Comparison of ENCODE assay signal across 22 mouse cellular contexts in the genomic region with DNA sequence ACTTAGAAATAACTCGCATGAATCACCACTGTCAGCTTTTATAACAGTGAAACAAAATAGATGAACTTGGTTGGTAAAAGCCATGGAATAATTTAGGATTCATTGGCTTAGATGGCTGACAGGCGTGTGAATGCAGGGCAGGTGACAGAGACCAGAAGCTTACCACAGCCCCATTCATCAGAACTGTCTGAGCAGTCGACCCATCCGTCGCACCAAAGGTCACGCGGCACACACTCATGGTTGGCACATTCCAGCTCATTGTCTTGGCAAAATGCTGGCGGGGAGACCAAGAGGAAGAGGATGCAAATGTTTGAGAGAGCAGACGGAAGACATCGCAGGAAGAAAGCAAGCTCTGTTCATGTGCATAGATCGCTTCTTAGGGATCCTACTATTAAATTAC.
A peak's percentile ranks its signal among the peaks of the same experiment; 100 is the strongest.
DNase-seq lines count a peak whose midpoint lies in the region; ATAC-seq and TF ChIP-seq lines count a peak whose summit lies in the region.
"Had no signal": no experiment of that assay in that cellular context is flagged by ENCODE, and none has a peak within 500 bp of the region (broad histone marks: within the 10 kb centered on the region; RNA-seq: fewer than 3 reads in every experiment).

No protein-coding gene starts in this region.

- WGBS in midbrain, embryonic 12.5 days, result 63% methylated on average over 11 of the region's 11 CpGs
- 42% methylated on average over 11 of the region's 11 CpGs for WGBS in midbrain, postnatal 0 days
- WGBS in embryonic facial prominence, embryonic 14.5 days, result 61% methylated on average over 11 of the region's 11 CpGs

- TF ChIP-seq CTCF in midbrain, postnatal 0 days (IDR thresholded peaks at IDR 0.05), result no peak

- peak; percentile 5 for DNase-seq in kidney, postnatal 14 days
- DNase-seq in kidney, postnatal 25 days, result no peak
- no peak for DNase-seq in midbrain, postnatal 0 days (ENCODE audit: low spot score)
- DNase-seq in embryo, embryonic 10.5 days (ENCODE audit: low spot score), result peak; percentile 29
- no peak for DNase-seq in embryonic facial prominence, embryonic 14.5 days (ENCODE audit: low spot score)
- DNase-seq in right cerebral cortex, adult 18-20 months, result no peak
- DNase-seq: adrenal gland, postnatal 10 days; cerebellum, adult 2 months; gastrocnemius, postnatal 36 days; heart, postnatal 36 days; liver; right cerebral cortex, postnatal 14 days; thymus, adult 2 months; thymus, postnatal 4 days had no signal

- no peaks in the 10 kb centered on the region for H3K9me3 ChIP-seq in midbrain, embryonic 12.5 days
- no peaks in the 10 kb centered on the region for H3K9me3 ChIP-seq in midbrain, postnatal 0 days (ENCODE audit: low read length)
- H3K9me3 ChIP-seq in embryonic facial prominence, embryonic 14.5 days (ENCODE audit: control insufficient read depth, low read length), result no peaks in the 10 kb centered on the region
- H3K9me3 ChIP-seq: heart, embryonic 15.5 days; limb, embryonic 10.5 days; liver, embryonic 15.5 days had no signal

- no peak overlapping the region for H3K9ac ChIP-seq in midbrain, embryonic 12.5 days (replicated peaks)
- no peak overlapping the region for H3K9ac ChIP-seq in midbrain, postnatal 0 days (replicated peaks; ENCODE audit: low read length, poor library complexity, severe bottlenecking)
- no peak overlapping the region for H3K9ac ChIP-seq in embryonic facial prominence, embryonic 14.5 days (ENCODE audit: low read depth, low read length)
- H3K9ac ChIP-seq: heart, embryonic 15.5 days; liver, embryonic 15.5 days had no signal

- H3K4me3 ChIP-seq in midbrain, embryonic 12.5 days, result no peak overlapping the region
- no peak overlapping the region for H3K4me3 ChIP-seq in midbrain, postnatal 0 days (ENCODE audit: low read depth, low read length)
- no peak overlapping the region for H3K4me3 ChIP-seq in embryonic facial prominence, embryonic 14.5 days (ENCODE audit: low read depth, low read length)
- H3K4me3 ChIP-seq: heart, embryonic 15.5 days; limb, embryonic 10.5 days; liver, embryonic 15.5 days; myocyte had no signal

- no peak overlapping the region for H3K27ac ChIP-seq in midbrain, embryonic 12.5 days (replicated peaks)
- no peak overlapping the region for H3K27ac ChIP-seq in midbrain, postnatal 0 days (ENCODE audit: low read depth, low read length)
- no peak overlapping the region; the same call in 1 of the 2 replicates for H3K27ac ChIP-seq in embryonic facial prominence, embryonic 14.5 days (replicated peaks; ENCODE audit: low read depth, low read length)
- H3K27ac ChIP-seq: heart, embryonic 15.5 days; limb, embryonic 10.5 days; liver, embryonic 15.5 days; stomach, postnatal 0 days had no signal

- H3K4me1 ChIP-seq in midbrain, embryonic 12.5 days, result peaks cover 10% of the 10 kb centered on the region; the same call in 1 of the 2 replicates
- H3K4me1 ChIP-seq in midbrain, postnatal 0 days (ENCODE audit: insufficient read depth, low read length), result no peaks in the 10 kb centered on the region
- H3K4me1 ChIP-seq in embryonic facial prominence, embryonic 14.5 days (ENCODE audit: control insufficient read depth, insufficient read depth, low read length), result peaks cover 19% of the 10 kb centered on the region
- H3K4me1 ChIP-seq: heart, embryonic 15.5 days; liver, embryonic 15.5 days had no signal

- ATAC-seq in midbrain, embryonic 12.5 days (ENCODE audit: low FRiP score, low read depth), result peak; percentile 54
- no peak for ATAC-seq in midbrain, postnatal 0 days (ENCODE audit: low FRiP score)
- 0 out of 2 replicates have a peak, but pooled peaks have one; percentile 4 for ATAC-seq in embryonic facial prominence, embryonic 14.5 days (ENCODE audit: low read depth)
- ATAC-seq: hindbrain, embryonic 16.5 days; intestine, embryonic 16.5 days had no signal

- H3K36me3 ChIP-seq in midbrain, embryonic 12.5 days, result no peaks in the 10 kb centered on the region
- no peaks in the 10 kb centered on the region for H3K36me3 ChIP-seq in midbrain, postnatal 0 days (ENCODE audit: insufficient read depth, low read length)
- no peaks in the 10 kb centered on the region for H3K36me3 ChIP-seq in embryonic facial prominence, embryonic 14.5 days (ENCODE audit: control insufficient read depth, insufficient read depth, low read length)
- H3K36me3 ChIP-seq: heart, embryonic 15.5 days; limb, embryonic 10.5 days; liver, embryonic 15.5 days had no signal

- no peak overlapping the region for H3K4me2 ChIP-seq in midbrain, embryonic 12.5 days (replicated peaks)
- no peak overlapping the region for H3K4me2 ChIP-seq in midbrain, postnatal 0 days (ENCODE audit: low read depth, low read length, poor library complexity, severe bottlenecking)
- no peak overlapping the region for H3K4me2 ChIP-seq in embryonic facial prominence, embryonic 14.5 days (ENCODE audit: low read depth, low read length)
- H3K4me2 ChIP-seq: heart, embryonic 15.5 days; liver, embryonic 15.5 days had no signal

- H3K27me3 ChIP-seq in midbrain, embryonic 12.5 days, result no peaks in the 10 kb centered on the region
- H3K27me3 ChIP-seq in midbrain, postnatal 0 days (ENCODE audit: insufficient read depth, low read length), result no peaks in the 10 kb centered on the region
- H3K27me3 ChIP-seq in embryonic facial prominence, embryonic 14.5 days (replicated peaks; ENCODE audit: control insufficient read depth, insufficient read depth, low read length), result no peaks in the 10 kb centered on the region
- H3K27me3 ChIP-seq: heart, embryonic 15.5 days; liver, embryonic 15.5 days had no signal

Comparison
In these comparisons a context has a peak if more than half of its experiments do, and no peak if none do; other contexts are left out.
1. DNase-seq: peak in kidney, postnatal 14 days (single experiment) and embryo, embryonic 10.5 days (single experiment); none in kidney, postnatal 25 days (0 of 2), midbrain, postnatal 0 days (single experiment), embryonic facial prominence, embryonic 14.5 days (single experiment) and right cerebral cortex, adult 18-20 months (single experiment).